Mouse (Mus musculus): Measurements from ENCODE around the gene Mlip.

DNA sequence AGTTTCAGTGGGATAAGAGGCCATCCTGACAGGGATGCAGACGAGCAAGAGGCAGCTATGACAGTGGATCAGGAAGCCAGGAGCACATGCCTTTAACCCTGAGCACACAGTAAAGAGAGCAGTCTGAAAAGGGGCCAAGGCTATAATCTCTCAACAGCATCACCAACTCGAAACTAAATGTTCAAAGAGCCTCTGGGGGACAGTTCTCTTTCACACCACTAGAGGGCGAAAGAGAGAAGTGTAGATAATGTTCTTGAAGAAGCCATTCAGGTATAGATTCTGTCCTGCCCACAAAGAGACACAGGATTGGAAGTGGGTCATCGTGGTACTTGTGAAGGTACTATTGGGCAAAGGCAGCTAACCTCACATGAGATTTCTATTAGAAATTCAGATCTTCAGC lies 1.2 kb upstream of the Mlip start:
- TF ChIP-seq EP300 (IDR thresholded peaks at IDR 0.05; ENCODE audit: insufficient read depth, low read depth, low read length), result no peak
- no peak for TF ChIP-seq CTCF (IDR thresholded peaks at IDR 0.05; ENCODE audit: low read depth, low read length)
